Mouse (Mus musculus) ovary, adult 10 weeks (tissue): ENCODE data around the gene Sntg2. TPM values are rescaled to one million over a fixed set of nuclear protein-coding genes. Genes with fewer than 3 reads are reported as not detected.

Experiments
- polyA plus RNA-seq: library from polyadenylated mRNA; stranded (reverse); fragments of 350-450 nt; fragmentation: Illumina TruSeq; extraction: RNeasy Lipid Tissue Mini Kit (QIAGEN cat#74804); gene quantifications from one replicate; pipeline ENCODE4 v1.2.3, GENCODE M21; 2014

The Sntg2 gene
- polyA plus RNA-seq: 12.3 TPM

GRCm38 (mm10) chr12:30372933-30373501, at the start of gene Sntg2:
Sntg2 (minus strand) TSS chr12:30373375.

GRCm38 (mm10) chr12:30132524-30132923, 240.7 kb downstream of the Sntg2 start, which contains the start of gene Tpo:
Tpo (minus strand) TSS chr12:30132624.

Other genes starting within 250 kb of the Sntg2 start
- gene Tpo, start 240.8 kb downstream of the Sntg2 start, polyA plus RNA-seq: not detected
- gene Tmem18, start 211.1 kb upstream of the Sntg2 start, polyA plus RNA-seq: 27.5 TPM